Comparison of ENCODE assay signal across 8 mouse cellular contexts in the genomic region with DNA sequence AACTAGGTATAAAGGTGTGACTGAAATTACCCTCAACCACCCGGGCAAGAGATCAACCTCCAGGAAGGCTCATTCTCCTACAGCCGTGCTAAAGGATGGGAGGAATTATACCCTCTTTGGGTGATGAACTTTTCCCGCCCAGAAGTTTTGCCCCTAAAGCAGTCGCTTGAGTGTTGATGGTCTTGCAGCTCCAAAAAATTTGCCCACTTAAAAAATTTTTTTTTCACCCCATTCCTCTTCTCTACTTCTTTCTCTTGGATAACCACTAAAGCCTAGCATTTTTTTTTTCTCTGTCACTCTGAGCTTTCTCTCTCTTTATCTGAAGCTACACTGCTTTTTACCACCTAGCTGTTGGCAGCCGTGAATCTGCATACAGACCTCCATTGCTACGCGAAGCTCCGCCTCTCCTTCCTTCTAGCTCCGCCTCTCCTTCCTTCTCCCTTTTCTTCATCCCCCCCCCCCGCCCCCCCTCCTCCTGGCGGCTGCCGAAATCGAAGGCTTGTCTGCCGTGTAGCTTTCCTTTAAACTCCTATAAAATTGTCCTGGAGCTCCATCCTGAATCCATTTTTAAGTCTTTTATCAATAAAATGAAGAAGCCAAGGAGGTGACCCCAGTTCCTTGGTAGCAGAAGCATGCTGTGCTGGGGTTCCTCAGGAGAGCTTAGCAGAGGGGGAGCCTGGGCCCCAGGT. TPM values are rescaled to one million over a fixed set of nuclear protein-coding genes. Genes with fewer than 3 reads are reported as not detected.
DNase-seq lines count a peak whose midpoint lies in the region; ATAC-seq and TF ChIP-seq lines count a peak whose summit lies in the region.

No protein-coding gene starts in this region.

- no peaks in the 10 kb centered on the region for H3K27me3 ChIP-seq in kidney, postnatal 0 days (ENCODE audit: insufficient read depth, low read length)
- H3K27me3 ChIP-seq in hindbrain, embryonic 15.5 days: no peaks in the 10 kb centered on the region
- H3K27me3 ChIP-seq in thymus, adult 2 months (ENCODE audit: control insufficient read depth, insufficient read depth, low read length): no peaks in the 10 kb centered on the region

- H3K9ac ChIP-seq in kidney, postnatal 0 days (ENCODE audit: low read depth, low read length): no peak overlapping the region
- H3K9ac ChIP-seq in hindbrain, embryonic 15.5 days: no peak overlapping the region

- no peak overlapping the region for H3K27ac ChIP-seq in kidney, postnatal 0 days
- no peak overlapping the region for H3K27ac ChIP-seq in hindbrain, embryonic 15.5 days (replicated peaks)
- H3K27ac ChIP-seq in thymus, adult 2 months (ENCODE audit: control insufficient read depth, insufficient read depth, low read length): peak overlapping the region; percentile 72; the same call in 1 of the 2 replicates

- H3K4me1 ChIP-seq in kidney, postnatal 0 days (replicated peaks; ENCODE audit: insufficient read depth, low read length): 0 out of 2 replicates have a peak, but pooled peaks cover 6% of the 10 kb centered on the region
- peaks cover 23% of the 10 kb centered on the region for H3K4me1 ChIP-seq in hindbrain, embryonic 15.5 days (replicated peaks)
- H3K4me1 ChIP-seq in thymus, adult 2 months (replicated peaks; ENCODE audit: control insufficient read depth, insufficient read depth, low read length): peaks cover 32% of the 10 kb centered on the region

- no peaks in the 10 kb centered on the region for H3K36me3 ChIP-seq in kidney, postnatal 0 days (ENCODE audit: insufficient read depth, low read length)
- H3K36me3 ChIP-seq in hindbrain, embryonic 15.5 days: no peaks in the 10 kb centered on the region
- no peaks in the 10 kb centered on the region for H3K36me3 ChIP-seq in thymus, adult 2 months (ENCODE audit: control insufficient read depth, insufficient read depth, low read length)

- ATAC-seq in kidney, postnatal 0 days (replicated peaks; ENCODE audit: low FRiP score, low read depth): no peak
- ATAC-seq in hindbrain, embryonic 15.5 days (ENCODE audit: low FRiP score, low read depth): no peak
- ATAC-seq in megakaryocyte-erythroid progenitor cell, adult 5-6 weeks (replicated peaks; ENCODE audit: low FRiP score, low TSS enrichment, poor library complexity, severe bottlenecking): peak; percentile 54; the same call in 1 of the 2 replicates

- TF ChIP-seq POLR2A in thymus, adult 2 months (IDR thresholded peaks at IDR 0.05; ENCODE audit: control insufficient read depth, extremely low read depth, insufficient read depth, low read length, poor library complexity): no peak

- peak; percentile 25 for DNase-seq in kidney, postnatal 0 days (ENCODE audit: low spot score)
- DNase-seq in kidney, adult 18-20 months: no peak
- peak; percentile 44 to 46 for DNase-seq in cerebellum, postnatal 10 days
- DNase-seq in thymus, adult 2 months: peak; percentile 58
- DNase-seq in left cerebral cortex, postnatal 14 days (ENCODE audit: low spot score in 2 of 2): no peak
- DNase-seq in right cerebral cortex, adult 2 months (ENCODE audit: low spot score in 2 of 2): no peak

- H3K9me3 ChIP-seq in kidney, postnatal 0 days (replicated peaks; ENCODE audit: low read length): no peaks in the 10 kb centered on the region
- no peaks in the 10 kb centered on the region; the same call in 1 of the 2 replicates for H3K9me3 ChIP-seq in hindbrain, embryonic 15.5 days

- WGBS in kidney, postnatal 0 days: 16% methylated on average over 13 of the region's 14 CpGs
- 28% methylated on average over 14 of the region's 14 CpGs for WGBS in hindbrain, embryonic 15.5 days
- WGBS in thymus, adult 2 months: 24% methylated on average over 13 of the region's 14 CpGs

- intact Hi-C loops in left cerebral cortex, postnatal 14 days (cut with DNase I): no loop called here

- H3K4me3 ChIP-seq in kidney, postnatal 0 days (replicated peaks; ENCODE audit: low read depth, low read length): no peak overlapping the region
- H3K4me3 ChIP-seq in hindbrain, embryonic 15.5 days: no peak overlapping the region
- H3K4me3 ChIP-seq in thymus, adult 2 months (ENCODE audit: control insufficient read depth, insufficient read depth, low read length): peak overlapping the region; percentile 24; the same call in 1 of the 2 replicates

- TF ChIP-seq CTCF in kidney, postnatal 0 days (IDR thresholded peaks at IDR 0.05; ENCODE audit: low read depth): no peak
- TF ChIP-seq CTCF in thymus, adult 2 months (IDR thresholded peaks at IDR 0.05; ENCODE audit: borderline replicate concordance, control insufficient read depth, extremely low read depth, insufficient read depth, low read length, poor library complexity): no peak

- H3K4me2 ChIP-seq in kidney, postnatal 0 days (ENCODE audit: low read length): peak overlapping the region; percentile 37
- H3K4me2 ChIP-seq in hindbrain, embryonic 15.5 days: peak overlapping the region; percentile 48

RNA-seq across cellular contexts. Expression of a gene that starts 12.3 kb away (rescaled TPM):
- 0.94 and 1.1 TPM in 2 replicates for polyA plus RNA-seq in kidney, postnatal 0 days (2015; fragmentation: Nextera tagmentation; extraction: Ambion mirVana)
- 0.80 and 1.4 TPM in 2 replicates for polyA plus RNA-seq in hindbrain, embryonic 15.5 days (2015; fragmentation: Nextera tagmentation; extraction: Ambion mirVana)
- total RNA-seq in megakaryocyte-erythroid progenitor cell, adult 5-6 weeks (2014; fragmentation: Nextera tagmentation): 0.47 and 1.2 TPM in 2 replicates
- total RNA-seq in megakaryocyte-erythroid progenitor cell, adult 5-6 weeks (2017): 0.19 and 20.9 TPM in 2 replicates
- polyA plus RNA-seq in thymus, adult 2 months (2012; rRNA removed): 12.4 and 14.4 TPM in 2 replicates
- total RNA-seq in left cerebral cortex, postnatal 14 days (2021): 1 to 10 TPM in 1 of 2 experiments, under 1 TPM in 1; 0.78 to 1.4 TPM

Comparison
In these comparisons a context has a peak if more than half of its experiments do, and no peak if none do; other contexts are left out.
1. DNase-seq: peak in kidney, postnatal 0 days (single experiment), cerebellum, postnatal 10 days (2 of 2) and thymus, adult 2 months (single experiment); none in kidney, adult 18-20 months (single experiment), left cerebral cortex, postnatal 14 days (0 of 2) and right cerebral cortex, adult 2 months (0 of 2).